Mouse (Mus musculus) ovary, postnatal 14 days (tissue): Measurements from ENCODE around the gene Mcts2.

Source experiments
- DNase-seq: peaks from one replicate; pipeline ENCODE4 v3.0.0; 2022; ENCODE audit warnings: low spot score

Mcts2 gene

DNA sequence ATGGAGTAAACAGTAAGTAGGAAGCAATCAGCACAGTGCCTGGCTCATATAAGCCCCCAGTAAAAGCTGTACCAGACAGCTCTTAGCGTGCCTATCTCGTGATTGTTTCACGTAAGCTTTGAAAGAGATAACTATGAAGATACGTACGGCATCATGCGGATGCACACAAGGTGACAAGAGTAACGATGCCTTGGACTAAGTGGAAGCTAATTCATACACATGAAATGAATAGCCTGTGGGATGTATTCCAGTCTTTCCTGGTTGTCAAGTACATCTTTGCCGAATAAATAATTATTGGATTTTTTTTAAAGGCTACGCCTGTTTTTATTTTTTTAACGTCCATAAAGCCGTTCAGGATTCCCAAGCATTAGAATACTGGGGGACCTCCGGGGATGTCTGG lies 436 bp upstream of the Mcts2 start:
- DNase-seq, result no peak

DNA sequence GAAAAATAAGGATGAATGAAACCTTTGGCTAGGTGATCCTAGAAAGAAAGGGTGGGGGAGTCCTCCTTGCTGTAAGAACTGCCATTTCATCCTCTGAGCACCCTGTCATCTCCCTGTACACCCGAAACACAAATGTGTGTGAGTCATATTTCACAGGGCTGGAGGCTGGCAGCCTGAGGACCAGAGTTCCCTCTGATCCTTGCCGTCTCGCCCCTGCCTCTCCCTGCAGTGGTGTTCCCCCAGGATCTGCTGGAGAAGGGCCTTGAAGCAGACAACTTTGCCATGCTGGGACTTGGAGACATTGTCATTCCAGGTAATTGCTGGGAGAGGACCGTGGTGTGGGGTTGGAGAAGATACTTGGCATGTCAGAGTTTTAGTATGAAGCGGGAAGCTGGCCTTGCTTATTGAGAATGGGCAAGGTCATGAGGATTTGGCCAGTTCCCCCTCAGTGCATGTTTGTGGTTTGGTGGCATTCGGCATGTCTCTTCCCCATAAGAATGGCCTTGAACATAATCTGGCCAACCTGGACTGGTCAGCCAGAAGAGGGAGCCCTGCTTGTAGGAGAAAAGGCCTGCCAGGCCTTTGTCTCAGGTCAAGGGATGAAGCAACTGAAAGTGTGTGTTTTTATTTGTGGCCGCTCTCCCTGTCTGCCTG lies 4.9 kb downstream of the Mcts2 start:
- no peak for DNase-seq

DNA sequence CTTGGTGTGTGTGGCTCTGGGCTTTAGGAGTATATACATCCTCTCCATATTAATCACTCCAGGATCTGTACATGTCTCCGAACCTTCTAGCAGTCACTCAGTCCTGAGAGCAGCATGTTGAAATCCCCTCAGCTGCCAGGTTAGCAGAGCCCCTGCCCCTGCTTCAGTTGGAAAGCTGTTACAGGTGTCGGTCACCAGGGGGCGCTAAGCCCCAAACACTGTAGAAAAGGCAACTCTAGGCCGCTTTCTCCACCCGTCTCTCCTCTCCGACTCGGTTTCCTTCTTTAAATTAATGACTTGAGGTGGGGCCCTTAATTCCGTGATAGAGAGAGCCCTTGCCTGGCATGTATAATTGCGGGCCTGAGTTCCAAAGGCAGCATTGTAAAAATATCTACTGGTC lies 6.4 kb downstream of the Mcts2 start:
- DNase-seq, result peak; percentile 64

DNA sequence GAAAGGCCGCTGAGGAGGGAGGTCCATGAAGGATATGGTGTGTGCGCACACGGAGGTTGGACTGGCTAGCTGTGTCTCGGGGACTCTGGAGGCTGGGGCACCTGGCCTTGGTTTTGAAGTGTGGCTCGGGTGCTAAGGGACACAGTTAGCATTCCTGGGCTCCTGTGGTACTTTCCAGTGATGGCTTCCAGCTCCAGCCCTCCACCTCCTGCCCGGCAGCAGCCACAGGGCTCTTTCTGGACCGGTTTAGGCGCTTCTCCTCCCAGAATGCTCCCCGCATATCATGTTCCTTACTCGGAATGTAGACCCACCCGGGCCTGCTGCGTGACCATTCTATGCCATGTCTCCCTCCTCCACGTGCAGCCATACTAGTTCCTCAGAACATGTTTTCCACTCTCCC lies 6.9 kb downstream of the Mcts2 start:
- DNase-seq, result no peak

DNA sequence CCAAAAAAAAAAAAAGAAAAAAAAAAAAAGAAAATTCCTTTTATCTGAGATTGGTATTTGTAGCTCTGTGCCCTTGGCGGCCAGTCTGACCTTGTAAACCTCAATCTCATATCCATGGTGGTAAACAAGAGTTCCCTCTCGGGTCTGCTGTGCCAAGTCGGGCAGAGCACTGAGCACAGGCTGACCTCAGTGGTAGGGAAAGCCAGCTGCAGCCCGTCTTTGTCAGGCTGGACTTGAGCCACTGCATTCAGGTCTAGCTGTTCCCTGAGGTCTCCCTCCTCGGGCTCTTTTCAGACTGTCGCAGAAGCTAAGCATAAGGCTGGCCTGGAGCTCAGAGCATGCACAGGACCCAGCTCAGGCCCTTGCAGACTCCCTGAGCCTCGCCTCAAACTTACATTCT lies 7.9 kb downstream of the Mcts2 start:
- no peak for DNase-seq

DNA sequence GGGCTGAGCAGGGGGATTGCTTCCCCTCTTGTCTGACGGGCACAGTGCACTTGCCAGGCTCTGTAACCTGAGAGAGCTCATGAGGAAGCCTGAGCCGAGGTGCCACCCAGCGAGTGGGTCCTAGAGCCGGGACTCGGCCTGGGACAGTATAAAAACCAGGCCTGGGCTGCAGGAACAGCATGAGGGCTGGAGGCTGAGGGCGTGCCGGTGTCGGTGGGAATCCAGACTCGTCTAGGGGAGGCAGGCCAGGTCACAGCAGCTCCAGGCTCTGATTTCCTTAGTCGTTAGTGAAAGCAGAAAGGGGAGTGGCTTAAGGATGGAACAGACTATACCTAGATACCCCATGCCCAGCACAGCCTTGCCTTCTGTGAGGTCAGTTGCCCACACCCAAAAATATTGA lies 9.2 kb downstream of the Mcts2 start:
- DNase-seq, result no peak

DNA sequence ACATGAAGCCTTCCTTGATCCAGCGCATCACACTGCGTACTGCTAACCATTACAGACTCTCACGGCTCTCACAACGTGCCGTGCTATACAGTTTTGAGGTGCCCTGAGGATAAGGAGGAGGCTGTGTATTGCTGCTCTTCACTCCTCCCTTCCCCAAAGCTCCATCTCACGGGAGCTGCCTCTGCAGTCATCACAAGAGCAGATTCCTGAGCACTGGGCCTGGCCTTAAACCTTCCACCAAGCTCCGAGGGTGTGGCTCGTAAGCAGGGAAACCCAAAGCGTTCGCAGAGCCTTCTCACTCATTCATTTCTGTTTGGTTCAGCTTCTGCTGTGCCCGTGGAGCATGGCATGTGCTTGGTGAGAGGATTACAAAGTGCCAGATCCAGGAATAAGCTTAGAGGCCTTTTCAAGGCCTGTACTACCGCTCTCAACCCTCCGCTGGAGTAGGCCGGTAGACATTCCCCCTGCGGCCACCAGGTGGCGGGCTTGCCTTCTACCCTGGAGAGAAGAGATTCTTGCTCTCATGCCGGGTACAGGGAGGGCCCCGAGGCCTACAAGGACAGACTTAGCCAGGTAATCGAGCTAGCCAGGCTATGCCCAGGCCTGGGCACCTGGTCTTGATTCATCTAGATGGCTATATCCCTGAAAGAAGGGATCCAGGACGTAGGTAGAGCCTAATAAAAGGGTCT lies 9.8 kb downstream of the Mcts2 start:
- DNase-seq, result peak; percentile 97

DNA sequence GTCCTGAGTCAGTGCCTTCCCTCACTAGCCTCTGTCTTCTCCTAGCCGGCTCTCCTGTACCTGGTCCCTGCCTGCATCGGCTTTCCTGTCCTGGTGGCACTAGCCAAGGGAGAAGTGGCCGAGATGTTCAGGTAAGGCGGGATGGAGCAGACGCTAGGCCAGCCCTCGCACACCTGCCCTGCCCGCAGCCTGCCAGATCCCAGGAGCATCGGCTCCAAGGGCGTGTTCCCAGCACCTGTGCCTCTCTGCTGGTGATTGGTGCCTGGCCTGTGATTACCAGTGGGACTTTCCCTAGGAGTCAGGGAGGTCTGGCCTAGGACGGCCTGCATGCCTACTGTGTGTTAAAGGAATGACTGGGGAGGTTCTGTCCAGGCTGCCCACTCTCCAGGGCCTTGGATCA lies 13.3 kb downstream of the Mcts2 start:
- no peak for DNase-seq

DNA sequence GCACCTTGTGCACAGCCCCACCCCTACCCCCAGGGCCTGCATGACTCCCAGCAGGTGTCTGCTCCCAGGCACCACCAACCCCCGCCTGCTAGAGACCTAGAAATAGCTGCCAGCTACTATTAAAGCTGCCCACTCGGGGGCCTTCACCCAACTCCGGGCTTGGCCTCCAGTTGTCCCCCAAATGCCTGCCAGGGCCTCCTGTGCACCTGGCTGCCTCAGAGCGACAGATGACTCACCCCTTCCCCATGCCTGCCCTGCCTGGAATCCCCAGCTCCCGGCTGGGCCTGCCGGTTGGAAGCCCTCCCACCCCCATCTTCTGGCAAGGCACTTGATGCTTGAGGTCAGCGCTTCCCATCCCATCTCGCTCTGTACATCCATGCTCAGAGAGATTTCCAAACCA lies 13.9 kb downstream of the Mcts2 start:
- DNase-seq, result no peak

DNA sequence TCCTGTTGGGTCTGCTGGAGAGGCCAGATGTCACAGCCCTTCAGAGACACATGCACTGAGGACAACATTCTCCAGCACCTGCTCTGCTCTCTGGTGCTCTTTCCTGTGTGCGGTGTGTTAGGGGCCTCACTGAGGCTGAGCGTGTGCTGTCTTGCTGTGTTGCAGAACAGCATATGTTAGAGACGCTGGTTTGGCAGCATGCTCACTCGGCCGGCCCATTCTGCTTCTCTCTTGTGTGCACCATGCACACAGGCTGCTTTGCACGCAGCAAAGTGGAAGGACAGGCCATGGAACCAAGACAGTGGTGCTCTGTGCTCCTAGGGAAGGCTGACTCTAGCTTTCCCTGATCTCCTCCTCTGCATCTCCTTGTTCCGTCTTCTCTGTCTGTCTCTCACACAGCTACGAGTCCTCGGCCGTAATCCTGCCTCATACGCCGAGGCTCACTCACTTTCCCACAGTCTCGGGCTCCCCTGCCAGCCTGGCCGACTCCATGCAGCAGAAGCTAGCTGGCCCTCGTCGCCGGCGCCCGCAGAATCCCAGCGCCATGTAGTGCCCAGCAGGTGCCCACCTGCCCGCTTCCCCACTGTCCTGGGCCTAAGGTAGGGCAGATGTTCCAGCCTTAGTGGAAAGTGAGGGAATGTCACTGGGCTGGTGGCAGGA lies 16.9 kb downstream of the Mcts2 start:
- no peak for DNase-seq

DNA sequence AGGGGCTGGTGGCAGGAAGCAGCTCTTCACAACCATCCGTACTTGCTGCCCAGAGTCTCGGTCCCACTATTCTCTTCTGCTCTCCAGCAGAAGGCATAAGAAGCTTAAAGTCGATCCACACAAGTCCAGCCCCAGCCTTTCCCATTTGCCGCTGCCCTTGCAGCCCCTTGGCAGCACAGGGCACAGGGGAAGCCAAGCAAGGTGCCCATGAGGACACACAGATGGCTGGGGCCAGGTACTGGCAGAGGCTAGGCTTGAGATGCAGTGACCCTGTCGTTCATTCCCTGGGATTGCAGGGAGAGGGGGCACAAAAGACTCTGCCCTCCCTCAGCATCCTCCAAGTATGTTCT lies 17.4 kb downstream of the Mcts2 start:
- DNase-seq, result no peak

DNA sequence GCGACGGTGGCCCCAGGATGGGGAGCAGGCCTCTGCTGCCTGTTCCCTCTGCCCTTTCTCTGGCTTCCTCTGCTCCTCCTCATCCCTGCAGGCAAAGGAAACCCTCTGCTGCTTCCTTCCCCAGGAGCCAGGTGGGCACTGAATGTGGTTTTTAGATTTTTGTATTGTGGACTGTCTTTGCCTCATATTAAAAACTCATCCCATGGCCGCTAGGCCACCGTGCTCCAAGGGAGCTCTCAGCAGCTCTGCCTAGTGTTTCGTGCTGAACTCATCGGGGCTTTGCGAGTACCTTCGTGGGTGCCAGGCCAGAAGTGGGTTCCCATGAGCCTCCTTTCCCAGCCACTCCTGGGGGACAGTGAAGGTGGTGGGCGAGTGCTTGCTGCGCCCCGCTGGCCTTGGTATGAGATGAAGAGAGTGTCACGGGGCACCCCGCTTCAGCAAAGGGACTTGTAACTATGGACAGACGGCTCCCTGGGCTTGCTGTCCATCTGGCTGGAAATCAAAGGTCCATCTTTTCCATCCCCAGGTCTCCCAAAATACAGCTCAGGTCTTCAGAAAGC lies 18.1 kb downstream of the Mcts2 start:
- DNase-seq, result no peak

DNA sequence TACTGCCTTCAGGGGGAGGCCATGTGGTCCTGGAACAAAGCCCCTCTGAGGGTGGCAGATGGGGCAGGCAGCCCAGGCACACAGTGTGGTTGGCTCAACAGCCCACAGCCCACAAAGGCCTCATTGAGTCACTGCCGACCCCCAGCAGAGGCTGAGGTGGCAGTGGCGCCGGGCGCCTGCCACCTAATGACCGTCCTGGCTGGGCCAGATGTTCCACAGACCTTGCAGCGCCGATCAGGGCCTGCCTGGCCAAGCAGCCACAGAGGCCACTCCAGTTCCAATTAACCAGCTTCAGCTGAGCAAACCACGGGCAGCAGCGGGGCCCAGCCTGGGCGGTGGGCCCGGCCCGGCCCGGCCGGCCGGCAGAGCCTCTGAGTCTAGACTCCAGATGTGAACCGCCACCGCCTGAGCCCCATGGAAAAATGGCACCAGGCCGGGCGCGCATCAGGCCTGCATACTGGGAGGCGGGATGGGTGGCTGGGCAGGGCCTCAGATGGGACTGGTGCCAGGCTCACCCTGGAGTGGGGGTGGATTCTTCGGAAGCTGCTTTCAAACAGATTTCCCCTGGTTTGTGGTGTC lies 19.2 kb downstream of the Mcts2 start:
- DNase-seq, result peak; percentile 48

DNA sequence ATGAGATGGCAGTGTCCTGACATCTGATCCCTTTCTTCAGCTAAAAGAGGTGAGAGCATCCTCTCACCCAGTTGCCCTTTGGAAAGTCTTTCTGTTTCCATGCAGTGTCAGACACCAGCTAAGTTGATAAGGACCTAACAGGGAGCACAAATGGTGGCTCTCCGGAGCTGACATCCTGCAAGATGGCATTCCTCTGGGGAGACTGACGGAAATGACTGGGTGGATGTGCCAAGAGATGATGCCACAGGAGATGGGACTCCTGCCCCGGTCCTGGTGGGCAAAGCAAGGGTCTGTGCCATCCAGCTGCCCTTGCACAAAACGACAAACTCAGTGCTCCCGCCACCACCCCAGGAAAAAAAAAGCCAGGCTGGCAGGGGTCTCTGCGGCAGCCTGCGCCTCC lies 20.4 kb downstream of the Mcts2 start:
- DNase-seq, result no peak

DNA sequence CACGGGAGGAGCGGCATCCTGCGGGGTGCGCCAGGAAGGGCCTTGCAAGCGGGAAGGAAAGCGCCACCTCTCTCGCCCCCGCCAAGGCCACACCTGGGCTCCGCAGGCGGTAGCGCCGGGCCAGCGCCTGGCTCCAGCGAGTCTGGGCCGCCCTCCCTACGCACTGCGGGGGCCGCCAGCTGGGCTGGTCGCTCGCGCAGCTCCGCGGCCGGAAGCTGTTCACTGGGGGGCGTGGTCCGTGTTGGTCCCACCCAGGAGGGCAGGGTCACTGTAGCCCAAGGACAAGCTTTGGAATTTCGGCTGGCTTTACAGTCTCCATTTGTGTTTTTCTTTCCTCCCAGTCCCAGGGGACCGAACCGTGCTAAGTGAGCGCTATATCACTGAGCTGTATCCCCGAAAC lies 20.8 kb downstream of the Mcts2 start:
- peak; percentile 92 for DNase-seq

DNA sequence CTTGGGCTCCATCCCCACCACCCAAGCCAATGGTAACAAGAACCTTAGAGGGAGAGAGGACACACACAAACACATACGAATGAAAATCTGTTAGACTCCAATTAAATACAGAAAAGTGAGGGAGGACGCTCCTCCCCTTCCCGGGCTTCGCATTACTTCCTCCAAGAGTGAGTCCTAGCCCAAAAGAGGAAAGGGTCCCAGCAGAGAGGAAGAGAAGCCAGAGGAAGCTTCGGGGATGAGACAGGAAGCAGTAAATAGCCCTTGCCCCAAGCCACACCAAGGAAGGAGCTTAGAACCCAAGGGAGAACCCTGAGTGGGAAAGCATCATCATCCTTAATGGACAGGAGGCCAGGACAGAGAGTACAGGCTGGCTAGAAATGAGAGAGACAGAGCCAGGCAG lies 22.2 kb downstream of the Mcts2 start:
- no peak for DNase-seq

DNA sequence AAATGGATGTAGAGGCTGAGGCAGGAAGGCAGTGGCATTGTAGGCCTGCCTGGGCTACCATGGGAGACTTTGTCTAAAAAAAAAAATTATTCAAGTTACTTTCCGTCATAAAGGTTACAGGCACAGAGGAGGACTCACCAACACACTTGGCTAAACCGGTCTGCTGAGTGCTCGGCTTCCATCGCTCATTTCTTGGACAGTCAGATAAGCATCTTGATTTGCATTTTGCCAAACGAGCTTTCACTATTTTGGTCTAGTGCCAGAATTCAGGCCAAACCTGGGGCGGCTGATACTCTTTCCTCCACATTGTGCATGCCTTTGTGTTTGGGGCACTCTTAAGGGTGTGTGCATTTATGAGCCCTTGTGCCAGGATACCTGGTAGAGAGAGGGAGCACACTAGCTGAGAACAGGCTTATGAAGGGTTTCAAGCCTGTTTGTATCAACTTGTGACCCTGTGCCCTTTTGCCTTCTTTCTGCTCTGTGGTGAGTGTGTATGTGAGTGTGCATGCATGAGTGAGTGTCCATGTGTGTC lies 29.5 kb downstream of the Mcts2 start:
- no peak for DNase-seq

DNA sequence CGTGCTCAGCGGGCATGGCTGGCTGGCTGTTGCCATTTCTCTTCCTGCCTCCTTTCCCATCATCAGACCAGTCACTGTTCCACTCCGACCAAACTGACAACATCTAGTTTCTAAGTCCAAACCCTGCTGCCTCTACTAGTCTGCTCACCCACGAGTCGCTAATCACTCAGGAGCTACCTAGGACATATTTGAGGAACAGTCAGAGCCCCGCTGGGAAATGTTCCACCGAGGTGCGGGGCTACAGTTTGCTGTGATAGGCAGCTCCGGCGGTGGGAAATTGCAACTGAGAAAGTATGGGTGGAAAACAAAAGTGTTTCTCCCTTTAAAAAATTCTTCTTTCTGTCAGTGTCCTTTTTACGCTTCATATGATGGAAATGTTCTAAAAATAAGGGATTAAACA lies 30.8 kb downstream of the Mcts2 start:
- DNase-seq, result no peak

DNA sequence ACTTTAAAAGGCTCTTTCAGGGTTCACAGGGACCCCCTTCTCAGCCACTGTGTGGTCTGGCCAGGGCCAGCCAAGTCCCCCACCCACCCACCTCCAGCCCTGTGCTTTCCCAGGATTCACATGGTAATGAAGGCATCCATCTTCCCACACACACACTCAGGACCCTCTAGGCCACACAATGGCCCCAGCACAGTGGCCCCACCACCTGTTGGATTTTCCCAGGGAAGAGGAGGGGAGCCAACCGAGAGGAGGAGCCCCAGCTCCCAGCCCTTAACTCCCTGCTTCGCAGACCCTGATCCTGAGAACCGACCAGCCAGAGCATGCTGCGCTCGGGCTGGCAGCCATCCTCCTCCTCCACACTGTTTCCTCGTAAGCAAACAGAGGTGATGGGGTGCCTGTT lies 31.2 kb downstream of the Mcts2 start:
- DNase-seq, result no peak

DNA sequence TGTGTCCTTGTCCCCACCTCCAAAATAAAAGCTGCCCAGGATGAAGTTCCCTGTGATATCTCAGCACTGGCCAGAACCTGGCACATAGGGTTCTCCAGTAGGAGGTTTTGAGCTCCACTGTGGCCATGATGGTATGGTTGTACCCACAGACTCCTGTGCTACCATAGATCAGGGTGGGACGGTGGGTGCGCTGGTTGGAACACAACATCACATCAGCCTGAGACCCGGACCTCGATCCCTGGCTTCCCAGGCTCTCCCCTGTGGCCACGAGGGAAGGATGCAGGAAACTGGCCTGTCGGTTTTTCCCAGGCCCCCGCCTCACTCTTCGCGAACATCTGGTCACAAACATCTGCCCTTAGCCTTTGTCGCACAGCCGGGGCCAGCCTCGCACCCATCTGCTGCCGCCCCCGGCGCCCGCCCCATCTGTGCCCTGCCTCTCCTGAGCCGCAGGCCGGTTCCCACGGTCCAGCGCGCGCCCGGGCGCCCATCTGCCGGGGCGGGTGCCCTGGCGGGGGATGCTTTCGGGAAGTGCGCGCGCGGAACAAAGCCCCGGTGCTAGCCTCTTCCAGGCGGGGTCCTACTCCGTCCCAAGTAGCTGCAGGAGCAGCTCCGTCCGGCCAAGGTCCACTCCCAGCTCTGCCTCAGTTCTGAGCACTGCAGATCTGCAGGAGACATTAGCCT lies 37.0 kb downstream of the Mcts2 start:
- no peak for DNase-seq

DNA sequence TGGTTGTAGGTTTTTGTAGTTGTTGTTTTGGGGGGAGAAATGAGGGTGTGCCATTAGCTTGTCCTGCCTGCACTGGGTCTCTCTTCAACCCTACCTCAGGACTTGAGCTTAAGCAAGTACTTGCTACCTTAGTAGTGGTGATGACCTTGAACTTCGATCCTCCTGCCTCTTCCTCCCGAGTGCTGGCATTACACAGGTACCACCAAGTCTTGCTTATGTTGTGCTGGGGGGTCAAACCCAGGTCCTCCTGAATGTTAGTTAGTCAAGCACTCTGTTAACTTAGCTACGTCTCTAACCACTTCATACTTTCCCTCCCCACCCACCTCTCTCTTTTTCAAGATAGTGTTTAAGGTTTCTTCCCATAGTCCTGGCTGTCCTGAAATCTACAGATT lies 37.5 kb downstream of the Mcts2 start:
- DNase-seq, result no peak

DNA sequence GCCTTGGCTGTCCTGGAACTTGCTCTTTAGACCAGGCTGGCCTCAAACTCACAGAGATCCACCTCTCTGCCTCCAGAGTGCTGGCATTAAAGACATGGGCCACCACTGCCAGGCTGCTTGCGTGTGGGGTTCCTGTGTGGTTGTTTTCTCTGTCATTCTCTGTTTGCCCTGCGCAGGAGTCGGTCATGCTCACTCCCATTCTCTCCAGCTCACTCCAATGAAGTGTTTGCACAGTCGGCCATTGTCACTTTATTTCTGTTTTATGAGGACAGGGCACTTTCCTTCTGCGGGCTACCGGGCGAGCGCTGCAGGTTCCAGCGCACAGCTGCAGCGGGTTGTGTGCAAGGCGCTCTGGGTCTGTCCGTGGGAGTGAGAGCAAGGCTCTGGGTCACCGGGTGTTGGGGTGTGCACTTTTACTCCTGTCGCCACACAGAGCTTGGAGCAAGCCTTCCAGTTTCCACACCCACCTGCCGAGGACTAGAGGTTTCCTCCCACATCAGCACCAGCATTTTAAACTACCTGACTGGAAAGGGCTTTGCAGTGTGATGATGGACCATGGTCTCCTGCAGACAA lies 38.4 kb downstream of the Mcts2 start:
- no peak for DNase-seq
